Mouse (Mus musculus): ENCODE results near the gene Olfr1392.

- TF ChIP-seq HCFC1 (IDR thresholded peaks at IDR 0.05; ENCODE audit: borderline replicate concordance, insufficient read depth, low read length) (no peak), ZC3H11A (IDR thresholded peaks at IDR 0.05; ENCODE audit: borderline replicate concordance, low read depth, low read length) (no peak), CHD2 (IDR thresholded peaks at IDR 0.05; ENCODE audit: low read depth, low read length) (no peak), ZNF384 (IDR thresholded peaks at IDR 0.05; ENCODE audit: low read depth, low read length) (no peak)
Observed at GRCm38 (mm10) chr11:49266671-49267070, 18.4 kb upstream of the Olfr1392 start.
